Mouse (Mus musculus) heart, embryonic 11.5 days (tissue): ENCODE measurements around the gene Prkch. TPM values are rescaled to one million over a fixed set of nuclear protein-coding genes. Genes with fewer than 3 reads are reported as not detected.

Experiments used
- ATAC-seq: fragments of 200-750 bp; cut with Nextera tagmentation; replicated peaks from 2 replicates; pipeline ENCODE4 v1.8.0; 2017; ENCODE audit warnings: moderate library complexity; ENCODE audit not compliant: insufficient number of reproducible peaks, low FRiP score, low TSS enrichment
- H3K27ac ChIP-seq: fragments of 300-500 bp; sonication (generic); 2 replicates; pipeline ENCODE4 v1.5.1; 2014; ENCODE audit warnings: mild to moderate bottlenecking, low read depth, low read length
- H3K27me3 ChIP-seq: fragments of 300-500 bp; sonication (generic); 2 replicates; pipeline ENCODE4 v1.6.1; 2014; ENCODE audit warnings: mild to moderate bottlenecking, low read length, mixed read lengths; ENCODE audit not compliant: control insufficient read depth, insufficient read depth
- H3K36me3 ChIP-seq: fragments of 300-500 bp; sonication (generic); 2 replicates; pipeline ENCODE4 v1.6.1; 2014; ENCODE audit warnings: mild to moderate bottlenecking, low read length, moderate library complexity, mixed read lengths; ENCODE audit not compliant: control insufficient read depth, insufficient read depth
- H3K4me1 ChIP-seq: fragments of 300-500 bp; sonication (generic); 2 replicates; pipeline ENCODE4 v1.6.1; 2014; ENCODE audit warnings: low read length; ENCODE audit not compliant: control insufficient read depth, insufficient read depth
- H3K4me2 ChIP-seq: fragments of 300-500 bp; sonication (generic); 2 replicates; pipeline ENCODE4 v1.6.1; 2014; ENCODE audit warnings: mild to moderate bottlenecking, moderate library complexity
- H3K4me3 ChIP-seq: fragments of 300-500 bp; sonication (generic); 2 replicates; pipeline ENCODE4 v1.5.1; 2014; ENCODE audit warnings: low read depth, low read length
- H3K9ac ChIP-seq: fragments of 300-500 bp; sonication (generic); 2 replicates; pipeline ENCODE4 v1.6.1; 2014; ENCODE audit warnings: mild to moderate bottlenecking, low read depth, low read length, moderate library complexity
- H3K9me3 ChIP-seq: fragments of 300-500 bp; sonication (generic); replicated peaks from 2 replicates; pipeline ENCODE4 v1.6.1; 2016; ENCODE audit warnings: low read length; ENCODE audit not compliant: control insufficient read depth
- WGBS: fragments of 180-500 bp; shearing (Covaris S2); extraction: QIAGEN DNeasy Blood & Tissue Kit; methylation state at CpG from one replicate; pipeline ENCODE4 v1.1.7; 2014; ENCODE audit not compliant: insufficient replicate concordance; 5-methylcytosine and 5-hydroxymethylcytosine counted together
- polyA plus RNA-seq: library from polyadenylated mRNA; unstranded; fragments of >200 nt; fragmentation: Nextera tagmentation; extraction: Ambion mirVana; gene quantifications from 2 replicates; pipeline ENCODE4 v1.2.1, GENCODE M21; 2014

Prkch gene
- polyA plus RNA-seq, 1 experiment from 2014 or later = 16.2 TPM

GRCm38 (mm10) chr12:73631148-73631547, 46.6 kb downstream of the Prkch start:
- no peak overlapping the region for H3K9ac ChIP-seq
- H3K4me3 ChIP-seq = no peak overlapping the region
- 70% methylated on average over 11 of the region's 11 CpGs for WGBS
- H3K4me2 ChIP-seq = no peak overlapping the region
- no peaks in the 10 kb centered on the region for H3K9me3 ChIP-seq
- no peak for ATAC-seq
- no peak overlapping the region for H3K27ac ChIP-seq
- peaks cover 8% of the 10 kb centered on the region for H3K4me1 ChIP-seq
- no peaks in the 10 kb centered on the region for H3K27me3 ChIP-seq
- no peaks in the 10 kb centered on the region for H3K36me3 ChIP-seq

DNA sequence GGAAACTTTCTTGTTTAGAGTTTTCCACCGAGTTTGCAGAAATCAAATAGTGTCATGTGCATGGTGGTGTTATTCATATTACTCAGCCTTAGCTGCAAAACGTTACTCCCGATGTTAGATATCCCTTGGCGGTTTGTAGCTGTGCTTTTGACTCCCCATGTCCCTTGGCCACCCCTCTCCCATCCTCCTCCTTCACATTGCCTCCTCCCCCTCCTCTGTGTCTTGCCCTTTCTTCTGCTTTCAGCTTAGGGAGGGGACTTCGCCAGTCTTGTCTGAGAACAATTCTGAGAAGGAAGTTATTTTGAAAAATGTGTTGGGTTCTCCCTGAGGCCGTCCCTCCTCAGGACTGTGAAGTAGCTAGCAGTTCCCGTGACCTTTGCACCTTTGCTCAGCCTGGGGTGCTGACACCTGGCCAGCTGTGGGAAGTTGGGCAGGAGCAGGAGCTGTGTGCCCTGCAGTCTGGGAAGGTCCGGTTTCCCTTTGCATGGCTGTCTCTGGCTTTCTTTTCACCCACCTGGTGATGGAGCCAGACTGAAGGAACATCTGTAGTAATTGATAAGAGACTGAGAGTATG, 48.2 kb downstream of the Prkch start:
- H3K4me1 ChIP-seq = peaks cover 11% of the 10 kb centered on the region
- H3K4me3 ChIP-seq = no peak overlapping the region
- H3K4me2 ChIP-seq = no peak overlapping the region
- H3K27me3 ChIP-seq = no peaks in the 10 kb centered on the region
- WGBS = 13% methylated on average over 8 of the region's 8 CpGs
- no peaks in the 10 kb centered on the region for H3K36me3 ChIP-seq
- H3K9ac ChIP-seq = no peak overlapping the region
- no peak overlapping the region for H3K27ac ChIP-seq
- no peaks in the 10 kb centered on the region for H3K9me3 ChIP-seq
- ATAC-seq = no peak; the same call in 1 of the 2 replicates

- Histone ChIP-seq H3K27me3 (no peaks in the 10 kb centered on the region), H3K4me3 (no peak overlapping the region), H3K27ac (no peak overlapping the region), H3K36me3 (no peaks in the 10 kb centered on the region), H3K4me2 (no peak overlapping the region), H3K9ac (no peak overlapping the region), H3K4me1 (peaks cover 11% of the 10 kb centered on the region), H3K9me3 (no peaks in the 10 kb centered on the region)
- 82% methylated on average over 4 of the region's 4 CpGs for WGBS
- ATAC-seq = no peak
These were observed 49.1 kb downstream of the Prkch start for GRCm38 (mm10) chr12:73633707-73634106.

GRCm38 (mm10) chr12:73639571-73639970, 55.0 kb downstream of the Prkch start:
- no peak overlapping the region for H3K9ac ChIP-seq
- no peak for ATAC-seq
- 68% methylated on average over 2 of the region's 2 CpGs for WGBS
- no peaks in the 10 kb centered on the region for H3K36me3 ChIP-seq
- H3K4me3 ChIP-seq = no peak overlapping the region
- no peak overlapping the region for H3K27ac ChIP-seq
- H3K4me1 ChIP-seq = peaks cover 3% of the 10 kb centered on the region; the same call in 1 of the 2 replicates
- H3K9me3 ChIP-seq = no peaks in the 10 kb centered on the region
- no peaks in the 10 kb centered on the region for H3K27me3 ChIP-seq
- H3K4me2 ChIP-seq = no peak overlapping the region

DNA sequence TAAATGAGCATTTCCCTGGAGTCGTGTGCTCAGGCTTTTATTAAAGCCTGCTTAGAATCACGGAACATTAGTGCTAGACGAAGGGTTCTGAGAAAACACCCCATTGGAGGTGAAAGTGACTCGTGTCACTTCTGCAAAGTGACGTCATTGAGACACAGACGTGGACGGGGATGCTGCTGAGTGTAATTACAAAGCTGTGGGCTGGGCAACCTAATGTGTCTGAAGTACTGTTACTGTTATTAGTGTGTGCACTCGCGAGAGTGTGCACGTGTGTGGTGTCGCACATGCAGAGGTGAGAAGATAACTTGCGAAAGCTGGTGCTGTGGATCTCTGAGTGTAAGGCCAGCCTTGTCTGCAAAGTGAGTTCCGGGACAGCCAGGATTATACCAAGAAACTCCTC, 56.6 kb downstream of the Prkch start:
- WGBS = 80% methylated on average over 13 of the region's 13 CpGs
- H3K4me3 ChIP-seq = no peak overlapping the region
- H3K27ac ChIP-seq = no peak overlapping the region
- no peak overlapping the region for H3K9ac ChIP-seq
- no peaks in the 10 kb centered on the region for H3K27me3 ChIP-seq
- H3K4me1 ChIP-seq = peaks cover 3% of the 10 kb centered on the region; the same call in 1 of the 2 replicates
- H3K9me3 ChIP-seq = no peaks in the 10 kb centered on the region
- no peak for ATAC-seq
- no peaks in the 10 kb centered on the region for H3K36me3 ChIP-seq
- H3K4me2 ChIP-seq = no peak overlapping the region

- 75% methylated on average over 6 of the region's 6 CpGs for WGBS
These were observed 60.6 kb downstream of the Prkch start for GRCm38 (mm10) chr12:73645216-73645615.

GRCm38 (mm10) chr12:73647686-73648085, 63.1 kb downstream of the Prkch start:
- no peaks in the 10 kb centered on the region for H3K27me3 ChIP-seq
- H3K4me3 ChIP-seq = no peak overlapping the region
- no peaks in the 10 kb centered on the region for H3K9me3 ChIP-seq
- H3K9ac ChIP-seq = no peak overlapping the region
- ATAC-seq = no peak
- WGBS = 45% methylated on average over 2 of the region's 2 CpGs
- H3K36me3 ChIP-seq = no peaks in the 10 kb centered on the region
- H3K4me1 ChIP-seq = peaks cover 3% of the 10 kb centered on the region; the same call in 1 of the 2 replicates
- no peak overlapping the region for H3K27ac ChIP-seq
- H3K4me2 ChIP-seq = no peak overlapping the region

More at GRCm38 (mm10) chr12:73645216-73645615, 60.6 kb downstream of the Prkch start:
- H3K27me3 ChIP-seq = no peaks in the 10 kb centered on the region
- no peaks in the 10 kb centered on the region for H3K9me3 ChIP-seq
- peaks cover 3% of the 10 kb centered on the region; the same call in 1 of the 2 replicates for H3K4me1 ChIP-seq
- no peak overlapping the region for H3K4me2 ChIP-seq
- no peak overlapping the region for H3K27ac ChIP-seq
- no peak for ATAC-seq
- H3K9ac ChIP-seq = no peak overlapping the region
- H3K4me3 ChIP-seq = no peak overlapping the region
- no peaks in the 10 kb centered on the region for H3K36me3 ChIP-seq

GRCm38 (mm10) chr12:73656568-73657204, 72.1 kb downstream of the Prkch start:
- Histone ChIP-seq H3K9me3 (no peaks in the 10 kb centered on the region), H3K36me3 (no peaks in the 10 kb centered on the region), H3K27ac (no peak overlapping the region), H3K4me3 (no peak overlapping the region), H3K4me2 (no peak overlapping the region), H3K9ac (no peak overlapping the region), H3K4me1 (0 out of 2 replicates have a peak, but pooled peaks cover 2% of the 10 kb centered on the region), H3K27me3 (no peaks in the 10 kb centered on the region)
- WGBS = 63% methylated on average over 18 of the region's 18 CpGs
- ATAC-seq = no peak

DNA sequence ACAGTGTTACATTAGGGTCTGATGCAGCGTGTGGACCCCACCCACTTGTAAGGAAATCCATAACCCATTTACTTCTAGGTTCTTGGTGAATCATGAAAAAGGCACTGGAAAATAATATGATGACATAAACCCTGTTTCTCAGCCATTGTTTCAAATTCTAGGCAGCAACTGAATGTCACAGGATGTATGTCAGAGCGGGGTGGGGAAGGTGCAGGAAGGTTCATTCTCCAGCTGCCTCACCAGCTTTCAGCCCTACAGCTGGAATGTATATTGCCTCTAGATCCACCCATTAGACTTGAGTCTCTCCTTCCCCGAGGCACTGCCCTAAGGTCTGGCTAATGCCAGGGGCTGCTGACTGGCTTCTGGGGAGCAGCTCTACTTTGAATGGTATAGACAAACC, 78.8 kb downstream of the Prkch start:
- no peaks in the 10 kb centered on the region for H3K27me3 ChIP-seq
- no peak overlapping the region for H3K4me3 ChIP-seq
- H3K9me3 ChIP-seq = no peaks in the 10 kb centered on the region
- no peak overlapping the region for H3K27ac ChIP-seq
- H3K36me3 ChIP-seq = no peaks in the 10 kb centered on the region
- no peak for ATAC-seq
- H3K4me2 ChIP-seq = no peak overlapping the region
- WGBS = 74% methylated on average over 3 of the region's 3 CpGs
- H3K4me1 ChIP-seq = no peaks in the 10 kb centered on the region
- H3K9ac ChIP-seq = no peak overlapping the region
